Mouse (Mus musculus): ENCODE data around the gene Ncaph. TPM values are rescaled to one million over a fixed set of nuclear protein-coding genes. Genes with fewer than 3 reads are reported as not detected.
"Not testable (repeated sequence)": the region's sequence is repeated elsewhere in the genome, so short reads cannot be mapped to it uniquely, and the experiment has no call there.

Ncaph gene
- polyA plus RNA-seq (2017; shearing (Covaris generic)): 10 to 100 TPM in 1 of 3 experiments, 1 to 10 TPM in 2; 4.9 to 62.0 (median 8.0) TPM

- ATAC-seq: peak; percentile 87
Measured at GRCm38 (mm10) chr2:127133621-127134461, at the start of gene Ncaph. TSS of gene Ncaph (minus strand) at chr2:127133954.

GRCm38 (mm10) chr2:127182598-127183381 is 49.0 kb upstream of the Ncaph start:
- peak; percentile 100 for ATAC-seq

GRCm38 (mm10) chr2:127166261-127166660 is 32.5 kb upstream of the Ncaph start:
- peak; percentile 48 for ATAC-seq

GRCm38 (mm10) chr2:127165675-127166074 is 31.9 kb upstream of the Ncaph start:
- no peak for ATAC-seq

GRCm38 (mm10) chr2:127145699-127146098 is 11.9 kb upstream of the Ncaph start:
- ATAC-seq: no peak

GRCm38 (mm10) chr2:127143158-127144063 is 9.7 kb upstream of the Ncaph start, which contains the start of gene Itpripl1:
TSS of gene Itpripl1 (minus strand) at chr2:127143442.
- ATAC-seq: peak; percentile 96

- peak; percentile 27 for ATAC-seq
Measured at GRCm38 (mm10) chr2:127142577-127143157, 8.9 kb upstream of the Ncaph start.

GRCm38 (mm10) chr2:127142031-127142430 is 8.3 kb upstream of the Ncaph start:
- ATAC-seq: no peak

GRCm38 (mm10) chr2:127140011-127140410 is 6.3 kb upstream of the Ncaph start:
- no peak for ATAC-seq

- ATAC-seq: no peak
Measured at GRCm38 (mm10) chr2:127139605-127140004, 5.9 kb upstream of the Ncaph start.

GRCm38 (mm10) chr2:127139094-127139493 is 5.3 kb upstream of the Ncaph start:
- no peak for ATAC-seq

- no peak for ATAC-seq
Measured at GRCm38 (mm10) chr2:127138449-127138848, 4.7 kb upstream of the Ncaph start.

- no peak for ATAC-seq
Measured at GRCm38 (mm10) chr2:127137838-127138420, 4.2 kb upstream of the Ncaph start.

- no peak for ATAC-seq
Measured at GRCm38 (mm10) chr2:127136979-127137378, 3.2 kb upstream of the Ncaph start.

GRCm38 (mm10) chr2:127135255-127135654 is 1.5 kb upstream of the Ncaph start:
- not testable (repeated sequence) for ATAC-seq

GRCm38 (mm10) chr2:127131353-127131752 is 2.4 kb downstream of the Ncaph start:
- no peak for ATAC-seq

GRCm38 (mm10) chr2:127128926-127129325 is 4.8 kb downstream of the Ncaph start:
- no peak for ATAC-seq

- ATAC-seq: no peak
Measured at GRCm38 (mm10) chr2:127121591-127122235, 12.0 kb downstream of the Ncaph start.

- no peak for ATAC-seq
Measured at GRCm38 (mm10) chr2:127108986-127109385, 24.8 kb downstream of the Ncaph start.

- no peak for ATAC-seq
Measured at GRCm38 (mm10) chr2:127092000-127092399, 41.8 kb downstream of the Ncaph start.

- not testable (repeated sequence) for ATAC-seq
Measured at GRCm38 (mm10) chr2:127090151-127090550, 43.6 kb downstream of the Ncaph start.
